Mouse (Mus musculus): ENCODE data around the gene Obox5.
"Not testable (repeated sequence)": the region's sequence is repeated elsewhere in the genome, so short reads cannot be mapped to it uniquely, and the experiment has no call there.

Gene Obox5

GRCm38 (mm10) chr7:15749831-15750230, at the start of gene Obox5:
Gene Obox5 (plus strand): TSS chr7:15750131.
- not testable (repeated sequence) for ATAC-seq (ENCODE audit: insufficient number of reproducible peaks, low FRiP score, low TSS enrichment)

- ATAC-seq (ENCODE audit: insufficient number of reproducible peaks, low FRiP score, low TSS enrichment): not testable (repeated sequence)
These were observed 635 bp upstream of the Obox5 start for GRCm38 (mm10) chr7:15749296-15749695.

Data from cerebellum, adult (tissue).